Mouse (Mus musculus) CH12.LX (cell line): ENCODE measurements around the gene Flnc. TPM values are rescaled to one million over a fixed set of nuclear protein-coding genes. Genes with fewer than 3 reads are reported as not detected.

Experiments used
- DNase-seq: peaks from one replicate; pipeline ENCODE4 v3.0.0-alpha.2; 2013; ENCODE audit errors: extremely low read depth
- H3K27ac ChIP-seq: 2 replicates; pipeline ENCODE4 v1.5.1; 2012; ENCODE audit warnings: low read depth, mild to moderate bottlenecking, control low read depth, moderate library complexity; ENCODE audit not compliant: insufficient read depth
- H3K27me3 ChIP-seq: replicated peaks from 2 replicates; pipeline ENCODE3; 2012; ENCODE audit warnings: inconsistent platforms
- H3K36me3 ChIP-seq, 2 experiments: replicated peaks in 1 of 2; 2 replicates each; pipeline versions ENCODE3 to v1.6.1; 2012; ENCODE audit warnings: inconsistent platforms in 1 of 2, low read length in 1 of 2, mild to moderate bottlenecking in 1 of 2, mixed read lengths in 1 of 2, moderate library complexity in 1 of 2; ENCODE audit not compliant: control insufficient read depth in 1 of 2, insufficient read depth in 1 of 2
- H3K4me1 ChIP-seq, 2 experiments: 2 replicates each; pipeline ENCODE4 v1.6.1; 2012; ENCODE audit warnings: inconsistent platforms in 1 of 2, moderate library complexity in 1 of 2; ENCODE audit not compliant: insufficient read depth in 2 of 2, control insufficient read depth in 1 of 2
- H3K4me2 ChIP-seq: 2 replicates; pipeline ENCODE4 v1.6.1; 2012; ENCODE audit warnings: low read depth, mild to moderate bottlenecking, control low read depth; ENCODE audit not compliant: poor library complexity, insufficient read depth, severe bottlenecking
- H3K4me3 ChIP-seq, 3 experiments: fragments of 150-350 bp in 1 of 3; sonication (generic) in 1 of 3; replicated peaks in 1 of 3; 2 replicates each; pipeline versions ENCODE3 to v1.5.1; 2011 to 2012; ENCODE audit warnings: low read depth in 2 of 3, low read length in 2 of 3, mild to moderate bottlenecking in 2 of 3, moderate library complexity in 2 of 3, control low read depth in 1 of 3, improper control_type of control experiment in 1 of 3, inconsistent platforms in 1 of 3, mixed read lengths in 1 of 3; ENCODE audit not compliant: poor library complexity in 1 of 3
- H3K79me2 ChIP-seq: replicated peaks from 2 replicates; pipeline ENCODE4 v1.6.1; 2012; ENCODE audit warnings: mild to moderate bottlenecking, moderate library complexity; ENCODE audit not compliant: control insufficient read depth, poor library complexity, insufficient read depth, severe bottlenecking; ENCODE audit errors: extremely low read depth
- H3K9ac ChIP-seq: 2 replicates; pipeline ENCODE4 v1.6.1; 2012; ENCODE audit warnings: low read depth, mild to moderate bottlenecking, control low read depth, moderate library complexity; ENCODE audit not compliant: insufficient read depth
- H3K9me3 ChIP-seq: replicated peaks from 2 replicates; pipeline ENCODE3; 2012; ENCODE audit warnings: low read length, inconsistent platforms, mixed read lengths
- CHD2 ChIP-seq: IDR thresholded peaks from 2 replicates; pipeline ENCODE4 v1.6.1; 2011; ENCODE audit warnings: low read length, improper control_type of control experiment
- E2F4 ChIP-seq: IDR thresholded peaks from 2 replicates; pipeline ENCODE4 v1.6.1; 2011; ENCODE audit warnings: low read depth, low read length, improper control_type of control experiment; ENCODE audit not compliant: insufficient replicate concordance
- ELF1 ChIP-seq: IDR thresholded peaks from 2 replicates; pipeline ENCODE4 v1.6.1; 2014; ENCODE audit warnings: low read depth, mild to moderate bottlenecking, inconsistent platforms, low read length, improper control_type of control experiment
- ETS1 ChIP-seq: conservative IDR thresholded peaks from 2 replicates; pipeline ENCODE4 v1.6.1; 2012; ENCODE audit warnings: low read depth, mild to moderate bottlenecking, inconsistent platforms, low read length, improper control_type of control experiment, moderate library complexity
- GABPA ChIP-seq: IDR thresholded peaks from 2 replicates; pipeline ENCODE4 v1.6.1; 2012; ENCODE audit warnings: low read depth, low read length, improper control_type of control experiment, inconsistent platforms; ENCODE audit not compliant: insufficient replicate concordance
- HCFC1 ChIP-seq: IDR thresholded peaks from 2 replicates; pipeline ENCODE4 v1.6.1; 2012; ENCODE audit warnings: low read depth, mild to moderate bottlenecking, inconsistent platforms, low read length, improper control_type of control experiment
- IRF4 ChIP-seq: IDR thresholded peaks from 2 replicates; pipeline ENCODE4 v1.6.1; 2014; ENCODE audit warnings: low read depth, mild to moderate bottlenecking, inconsistent platforms, low read length, improper control_type of control experiment
- KAT2A ChIP-seq: IDR thresholded peaks from 2 replicates; pipeline ENCODE4 v1.6.1; 2012; ENCODE audit warnings: low read length, improper control_type of control experiment, inconsistent platforms; ENCODE audit not compliant: insufficient replicate concordance
- MAZ ChIP-seq: IDR thresholded peaks from 2 replicates; pipeline ENCODE4 v1.6.1; 2012; ENCODE audit warnings: low read depth, mild to moderate bottlenecking, inconsistent platforms, low read length, improper control_type of control experiment, moderate library complexity
- MEF2A ChIP-seq: IDR thresholded peaks from 2 replicates; pipeline ENCODE4 v1.6.1; 2014; ENCODE audit warnings: low read depth, mild to moderate bottlenecking, inconsistent platforms, low read length, improper control_type of control experiment, borderline replicate concordance
- MXI1 ChIP-seq: IDR thresholded peaks from 2 replicates; pipeline ENCODE4 v1.6.1; 2011; ENCODE audit warnings: mild to moderate bottlenecking, low read depth, low read length, improper control_type of control experiment
- NELFE ChIP-seq: IDR thresholded peaks from 2 replicates; pipeline ENCODE4 v1.6.1; 2011; ENCODE audit warnings: low read depth, low read length, improper control_type of control experiment
- RAD21 ChIP-seq: IDR thresholded peaks from 2 replicates; pipeline ENCODE4 v1.6.1; 2011; ENCODE audit warnings: low read depth, mild to moderate bottlenecking, low read length, improper control_type of control experiment, moderate library complexity
- RCOR1 ChIP-seq: conservative IDR thresholded peaks from 2 replicates; pipeline ENCODE4 v1.6.1; 2012; ENCODE audit warnings: low read depth, mild to moderate bottlenecking, inconsistent platforms, low read length, improper control_type of control experiment
- SMC3 ChIP-seq: IDR thresholded peaks from 2 replicates; pipeline ENCODE4 v1.6.1; 2011; ENCODE audit warnings: low read depth, low read length, improper control_type of control experiment
- UBTF ChIP-seq: IDR thresholded peaks from 2 replicates; pipeline ENCODE4 v1.6.1; 2012; ENCODE audit warnings: low read depth, mild to moderate bottlenecking, inconsistent platforms, low read length, improper control_type of control experiment, moderate library complexity
- USF1 ChIP-seq: IDR thresholded peaks from 2 replicates; pipeline ENCODE4 v1.6.1; 2014; ENCODE audit warnings: low read depth, mild to moderate bottlenecking, inconsistent platforms, low read length, improper control_type of control experiment
- USF2 ChIP-seq: conservative IDR thresholded peaks from 2 replicates; pipeline ENCODE4 v1.6.1; 2011; ENCODE audit warnings: low read depth, low read length, improper control_type of control experiment
- ZC3H11A ChIP-seq: IDR thresholded peaks from 2 replicates; pipeline ENCODE4 v1.6.1; 2012; ENCODE audit warnings: low read depth, mild to moderate bottlenecking, inconsistent platforms, low read length, improper control_type of control experiment
- ZKSCAN1 ChIP-seq: IDR thresholded peaks from 2 replicates; pipeline ENCODE4 v1.6.1; 2012; ENCODE audit warnings: low read depth, inconsistent platforms, low read length, improper control_type of control experiment, borderline replicate concordance
- dilution Hi-C: fragments of 300-500 bp; cut with MboI; formaldehyde crosslinking; loops from 2 replicates; pipeline ENCODE4 v1.14.3; 2020; ENCODE audit warnings: low sequenced_read_pairs; ENCODE audit not compliant: extremely low pct_unique_long_range_greater_than_20kb, extremely low pct_ligation_motif_present
- in situ Hi-C: fragments of 300-500 bp; cut with MboI; formaldehyde crosslinking; loops from 3 replicates; pipeline ENCODE4 v1.14.3; 2019; ENCODE audit warnings: low sequenced_read_pairs, low pct_ligation_motif_present, low pct_unique_long_range_greater_than_20kb, mixed read lengths
- polyA plus RNA-seq: library from polyadenylated mRNA; unstranded; fragments of >175 nt; gene quantifications from 2 replicates; pipeline ENCODE4 v1.2.1, GENCODE M21; 2012; ENCODE audit warnings: low read depth; ENCODE audit not compliant: insufficient read length
- total RNA-seq, 2 experiments: library from RNA; depleted of rRNA; stranded (reverse); fragments of 300-350 nt in 1 of 2; fragments of >200 nt in 1 of 2; gene quantifications; 2 replicates each; pipeline ENCODE4 v1.2.3; 2012 to 2014

Flnc gene
- total and polyA plus RNA-seq, 3 experiments: 0.24 to 0.76 (median 0.60) TPM

GRCm38 (mm10) chr6:29399851-29400250 lies 33.2 kb upstream of the Flnc start:
- TF ChIP-seq MEF2A: no peak
- TF ChIP-seq SMC3: no peak
- TF ChIP-seq NELFE: no peak
- no peak for TF ChIP-seq ZKSCAN1
- TF ChIP-seq HCFC1: no peak
- TF ChIP-seq E2F4: no peak
- TF ChIP-seq MAZ: no peak
- no peak for TF ChIP-seq IRF4
- no peak for TF ChIP-seq ZC3H11A
- no peak for TF ChIP-seq UBTF
- TF ChIP-seq MXI1: no peak
- TF ChIP-seq RCOR1: no peak
- TF ChIP-seq, all 38 proteins: peak for 0
- H3K9me3 ChIP-seq: no peaks in the 10 kb centered on the region
- no peak for DNase-seq
- peaks cover 62% of the 10 kb centered on the region for H3K27me3 ChIP-seq
- H3K27ac ChIP-seq: no peak overlapping the region
- no peak overlapping the region for H3K4me3 ChIP-seq
- no peak overlapping the region for H3K9ac ChIP-seq
- dilution Hi-C loops (no loop called here), in situ Hi-C loops (loop anchor here (25.0 kb wide), 1 partner anchor 237 kb away; no protein-coding TSS in a partner anchor)
- H3K36me3 ChIP-seq: no peaks in the 10 kb centered on the region
- H3K4me2 ChIP-seq: no peak overlapping the region
- no peaks in the 10 kb centered on the region for H3K79me2 ChIP-seq
- H3K4me1 ChIP-seq: peaks cover 0 to 7% of the 10 kb centered on the region in 2 experiments; a peak in 1 of 4 replicates

- H3K79me2 ChIP-seq: no peaks in the 10 kb centered on the region
- DNase-seq: no peak
- H3K9me3 ChIP-seq: no peaks in the 10 kb centered on the region
- TF ChIP-seq ZC3H11A (no peak), RAD21 (no peak), IRF4 (no peak), GABPA (no peak), ELF1 (no peak), ETS1 (no peak), USF2 (no peak), KAT2A (no peak), USF1 (no peak), RCOR1 (no peak), E2F4 (no peak), CHD2 (no peak)
- no peak overlapping the region for H3K4me3 ChIP-seq
- no peak overlapping the region for H3K4me2 ChIP-seq
- H3K27me3 ChIP-seq: peaks cover 36% of the 10 kb centered on the region
- in situ Hi-C loops: no loop called here
- H3K36me3 ChIP-seq: no peaks in the 10 kb centered on the region
- no peak overlapping the region for H3K27ac ChIP-seq
- dilution Hi-C loops: no loop called here
- no peaks in the 10 kb centered on the region for H3K4me1 ChIP-seq
- no peak overlapping the region for H3K9ac ChIP-seq
These were observed 30.2 kb upstream of the Flnc start for GRCm38 (mm10) chr6:29402693-29403342.
